Mouse (Mus musculus): ENCODE results near the gene Cryaa. TPM values are rescaled to one million over a fixed set of nuclear protein-coding genes. Genes with fewer than 3 reads are reported as not detected.
A peak's percentile ranks its signal among the peaks of the same experiment; 100 is the strongest.

The Cryaa gene
- polyA plus RNA-seq, 1 experiment from 2014 or later = not detected

DNA sequence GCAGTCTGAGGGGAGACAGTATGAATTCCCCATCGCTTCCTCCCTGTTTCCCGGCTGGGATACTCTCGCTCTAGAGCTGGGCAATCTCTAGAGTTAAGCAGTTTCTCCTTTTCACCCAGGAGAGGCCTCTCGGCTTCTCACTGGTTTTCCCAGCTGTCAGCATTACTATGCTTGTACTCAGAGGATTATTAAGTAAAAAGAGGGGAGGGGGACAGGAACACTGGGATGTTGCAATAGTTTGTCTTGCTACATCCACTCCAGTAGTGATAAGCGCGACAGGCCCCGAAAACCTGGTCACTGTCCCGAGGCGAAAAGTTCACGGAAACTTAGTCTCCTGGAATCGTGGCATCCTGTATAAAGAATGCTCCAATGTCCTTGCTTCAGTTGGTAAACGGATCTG is 5.3 kb upstream of the Cryaa start:
- no peaks in the 10 kb centered on the region for H3K27me3 ChIP-seq (replicated peaks; ENCODE audit: control insufficient read depth, insufficient read depth, low read length)
- H3K4me2 ChIP-seq (ENCODE audit: low read length) = no peak overlapping the region
- no peaks in the 10 kb centered on the region for H3K4me1 ChIP-seq (replicated peaks; ENCODE audit: control insufficient read depth, insufficient read depth, low read length)
- no peak overlapping the region for H3K4me3 ChIP-seq (replicated peaks; ENCODE audit: low read length)
- no peak for ATAC-seq
- H3K9ac ChIP-seq (replicated peaks; ENCODE audit: low read depth, low read length) = no peak overlapping the region
- H3K9me3 ChIP-seq (ENCODE audit: control insufficient read depth, low read length) = no peaks in the 10 kb centered on the region
- 88% methylated on average over 11 of the region's 12 CpGs for WGBS
- no peaks in the 10 kb centered on the region for H3K36me3 ChIP-seq (ENCODE audit: control insufficient read depth, insufficient read depth)
- no peak overlapping the region for H3K27ac ChIP-seq (ENCODE audit: low read length)

GRCm38 (mm10) chr17:31674426-31674825 is 3.2 kb upstream of the Cryaa start:
- H3K27ac ChIP-seq (ENCODE audit: low read length) = no peak overlapping the region
- 83% methylated on average over 1 of the region's 1 CpGs for WGBS
- H3K4me1 ChIP-seq (replicated peaks; ENCODE audit: control insufficient read depth, insufficient read depth, low read length) = no peaks in the 10 kb centered on the region
- no peaks in the 10 kb centered on the region for H3K27me3 ChIP-seq (replicated peaks; ENCODE audit: control insufficient read depth, insufficient read depth, low read length)
- no peak overlapping the region for H3K4me3 ChIP-seq (replicated peaks; ENCODE audit: low read length)
- no peak overlapping the region for H3K4me2 ChIP-seq (ENCODE audit: low read length)
- H3K36me3 ChIP-seq (ENCODE audit: control insufficient read depth, insufficient read depth) = no peaks in the 10 kb centered on the region
- H3K9me3 ChIP-seq (ENCODE audit: control insufficient read depth, low read length) = no peaks in the 10 kb centered on the region
- ATAC-seq = no peak
- no peak overlapping the region for H3K9ac ChIP-seq (replicated peaks; ENCODE audit: low read depth, low read length)

GRCm38 (mm10) chr17:31680450-31680849 is 2.8 kb downstream of the Cryaa start:
- no peak overlapping the region for H3K4me2 ChIP-seq (ENCODE audit: low read length)
- H3K4me1 ChIP-seq (replicated peaks; ENCODE audit: control insufficient read depth, insufficient read depth, low read length) = peaks cover 3% of the 10 kb centered on the region
- H3K9ac ChIP-seq (replicated peaks; ENCODE audit: low read depth, low read length) = no peak overlapping the region
- no peaks in the 10 kb centered on the region for H3K36me3 ChIP-seq (ENCODE audit: control insufficient read depth, insufficient read depth)
- H3K27me3 ChIP-seq (replicated peaks; ENCODE audit: control insufficient read depth, insufficient read depth, low read length) = no peaks in the 10 kb centered on the region
- no peak for ATAC-seq
- whole genome bisulfite sequencing = 88% methylated on average over 2 of the region's 2 CpGs
- no peaks in the 10 kb centered on the region for H3K9me3 ChIP-seq (ENCODE audit: control insufficient read depth, low read length)
- H3K27ac ChIP-seq (ENCODE audit: low read length) = no peak overlapping the region
- no peak overlapping the region for H3K4me3 ChIP-seq (replicated peaks; ENCODE audit: low read length)

- Histone ChIP-seq H3K4me1 (replicated peaks; ENCODE audit: control insufficient read depth, insufficient read depth, low read length) (peaks cover 14% of the 10 kb centered on the region), H3K4me3 (replicated peaks; ENCODE audit: low read length) (no peak overlapping the region), H3K9me3 (ENCODE audit: control insufficient read depth, low read length) (no peaks in the 10 kb centered on the region), H3K36me3 (ENCODE audit: control insufficient read depth, insufficient read depth) (no peaks in the 10 kb centered on the region), H3K27ac (ENCODE audit: low read length) (peak overlapping the region; percentile 69), H3K27me3 (replicated peaks; ENCODE audit: control insufficient read depth, insufficient read depth, low read length) (no peaks in the 10 kb centered on the region), H3K9ac (replicated peaks; ENCODE audit: low read depth, low read length) (peak overlapping the region; percentile 41), H3K4me2 (ENCODE audit: low read length) (peak overlapping the region; percentile 21)
- WGBS = 13% methylated on average over 17 of the region's 17 CpGs
- peak; percentile 91 for ATAC-seq
Measured at GRCm38 (mm10) chr17:31685514-31686224, 8.1 kb downstream of the Cryaa start.

GRCm38 (mm10) chr17:31686225-31686564 is 8.6 kb downstream of the Cryaa start:
- Histone ChIP-seq H3K4me3 (replicated peaks; ENCODE audit: low read length) (no peak overlapping the region), H3K4me1 (replicated peaks; ENCODE audit: control insufficient read depth, insufficient read depth, low read length) (peaks cover 14% of the 10 kb centered on the region), H3K9ac (replicated peaks; ENCODE audit: low read depth, low read length) (peak overlapping the region; percentile 41; the same call in 1 of the 2 replicates), H3K27ac (ENCODE audit: low read length) (peak overlapping the region; percentile 69), H3K9me3 (ENCODE audit: control insufficient read depth, low read length) (no peaks in the 10 kb centered on the region), H3K27me3 (replicated peaks; ENCODE audit: control insufficient read depth, insufficient read depth, low read length) (no peaks in the 10 kb centered on the region), H3K4me2 (ENCODE audit: low read length) (no peak overlapping the region), H3K36me3 (ENCODE audit: control insufficient read depth, insufficient read depth) (no peaks in the 10 kb centered on the region)
- WGBS = 20% methylated on average over 3 of the region's 3 CpGs
- peak; percentile 37 for ATAC-seq

GRCm38 (mm10) chr17:31688112-31688511 is 10.5 kb downstream of the Cryaa start:
- 87% methylated on average over 9 of the region's 9 CpGs for WGBS

DNA sequence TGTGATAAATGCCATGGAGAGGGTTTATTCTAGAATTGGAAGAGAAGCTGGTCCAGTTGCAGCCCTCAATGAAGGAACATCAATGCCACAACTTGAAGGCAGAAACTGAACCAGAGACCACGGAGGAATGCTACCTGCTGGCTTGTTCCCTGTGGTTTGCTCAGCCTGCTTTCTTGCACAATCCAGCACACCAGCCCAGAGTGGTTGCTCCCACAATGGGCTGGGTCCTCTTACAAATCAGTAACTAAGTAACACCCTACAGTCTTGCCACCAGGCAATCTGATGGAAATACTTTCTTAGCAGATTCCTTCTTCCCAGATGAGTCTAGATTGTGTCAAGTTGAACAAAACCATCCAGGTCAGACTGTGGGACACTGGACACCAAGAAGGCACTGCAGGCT is 12.0 kb downstream of the Cryaa start:
- H3K36me3 ChIP-seq (ENCODE audit: control insufficient read depth, insufficient read depth) = no peaks in the 10 kb centered on the region
- H3K27ac ChIP-seq (ENCODE audit: low read length) = no peak overlapping the region
- no peak overlapping the region for H3K4me2 ChIP-seq (ENCODE audit: low read length)
- peaks cover 24% of the 10 kb centered on the region for H3K4me1 ChIP-seq (replicated peaks; ENCODE audit: control insufficient read depth, insufficient read depth, low read length)
- H3K4me3 ChIP-seq (replicated peaks; ENCODE audit: low read length) = no peak overlapping the region
- ATAC-seq = no peak
- 100% methylated on average over 1 of the region's 1 CpGs for WGBS
- H3K9ac ChIP-seq (replicated peaks; ENCODE audit: low read depth, low read length) = no peak overlapping the region
- H3K27me3 ChIP-seq (replicated peaks; ENCODE audit: control insufficient read depth, insufficient read depth, low read length) = no peaks in the 10 kb centered on the region
- no peaks in the 10 kb centered on the region for H3K9me3 ChIP-seq (ENCODE audit: control insufficient read depth, low read length)

More at GRCm38 (mm10) chr17:31688112-31688511, 10.5 kb downstream of the Cryaa start:
- Histone ChIP-seq H3K4me2 (ENCODE audit: low read length) (no peak overlapping the region), H3K36me3 (ENCODE audit: control insufficient read depth, insufficient read depth) (no peaks in the 10 kb centered on the region), H3K9ac (replicated peaks; ENCODE audit: low read depth, low read length) (no peak overlapping the region), H3K9me3 (ENCODE audit: control insufficient read depth, low read length) (no peaks in the 10 kb centered on the region), H3K27me3 (replicated peaks; ENCODE audit: control insufficient read depth, insufficient read depth, low read length) (no peaks in the 10 kb centered on the region), H3K27ac (ENCODE audit: low read length) (no peak overlapping the region), H3K4me1 (replicated peaks; ENCODE audit: control insufficient read depth, insufficient read depth, low read length) (peaks cover 16% of the 10 kb centered on the region), H3K4me3 (replicated peaks; ENCODE audit: low read length) (no peak overlapping the region)
- ATAC-seq = no peak

- H3K4me1 ChIP-seq (replicated peaks; ENCODE audit: control insufficient read depth, insufficient read depth, low read length) = peaks cover 10% of the 10 kb centered on the region
- 0 out of 2 replicates have a peak, but pooled peaks have one; percentile 8 for ATAC-seq
- WGBS = 42% methylated on average over 5 of the region's 5 CpGs
Measured at GRCm38 (mm10) chr17:31692918-31693317, 15.3 kb downstream of the Cryaa start.

GRCm38 (mm10) chr17:31693330-31694022 is 15.9 kb downstream of the Cryaa start:
- WGBS = 2% methylated on average over 20 of the region's 20 CpGs
- Histone ChIP-seq H3K9me3 (ENCODE audit: control insufficient read depth, low read length) (no peaks in the 10 kb centered on the region), H3K9ac (replicated peaks; ENCODE audit: low read depth, low read length) (no peak overlapping the region), H3K4me2 (ENCODE audit: low read length) (peak overlapping the region; percentile 32), H3K27ac (ENCODE audit: low read length) (no peak overlapping the region), H3K36me3 (ENCODE audit: control insufficient read depth, insufficient read depth) (no peaks in the 10 kb centered on the region), H3K27me3 (replicated peaks; ENCODE audit: control insufficient read depth, insufficient read depth, low read length) (no peaks in the 10 kb centered on the region), H3K4me3 (replicated peaks; ENCODE audit: low read length) (no peak overlapping the region), H3K4me1 (replicated peaks; ENCODE audit: control insufficient read depth, insufficient read depth, low read length) (peaks cover 14% of the 10 kb centered on the region)
- peak; percentile 72 for ATAC-seq

More at GRCm38 (mm10) chr17:31692918-31693317, 15.3 kb downstream of the Cryaa start:
- Histone ChIP-seq H3K4me2 (ENCODE audit: low read length) (no peak overlapping the region), H3K9me3 (ENCODE audit: control insufficient read depth, low read length) (no peaks in the 10 kb centered on the region), H3K27ac (ENCODE audit: low read length) (no peak overlapping the region), H3K36me3 (ENCODE audit: control insufficient read depth, insufficient read depth) (no peaks in the 10 kb centered on the region), H3K27me3 (replicated peaks; ENCODE audit: control insufficient read depth, insufficient read depth, low read length) (no peaks in the 10 kb centered on the region), H3K9ac (replicated peaks; ENCODE audit: low read depth, low read length) (no peak overlapping the region), H3K4me3 (replicated peaks; ENCODE audit: low read length) (no peak overlapping the region)

All from forebrain, embryonic 16.5 days (tissue).